Mouse (Mus musculus) heart, postnatal 10 days (tissue): ENCODE results near the gene Exoc3l. TPM values are rescaled to one million over a fixed set of nuclear protein-coding genes. Genes with fewer than 3 reads are reported as not detected.
"Not testable (repeated sequence)": the region's sequence is repeated elsewhere in the genome, so short reads cannot be mapped to it uniquely, and the experiment has no call there.

Source experiments
- DNase-seq, 2 experiments: peaks; one replicate each; pipeline ENCODE4 v3.0.0; 2021
- intact Hi-C: fragments of 180-260 bp; cut with DNase I; formaldehyde crosslinking; loops from one replicate; pipeline ENCODE4 v1.15.1; 2025
- total RNA-seq, 2 experiments: library from RNA; stranded (reverse); gene quantifications; 2 replicates each; pipeline ENCODE4 v1.2.3; 2021

Gene Exoc3l
- total RNA-seq, 2 experiments from 2014 or later, result 11.6 to 13.6 TPM

GRCm38 (mm10) chr8:105294776-105295175 lies 1.1 kb downstream of the Exoc3l start:
- no peak for DNase-seq
- intact Hi-C loops, result no loop called here

- intact Hi-C loops, result no loop called here
- DNase-seq, result no peak
Observed at GRCm38 (mm10) chr8:105293405-105293804, 2.5 kb downstream of the Exoc3l start.

GRCm38 (mm10) chr8:105292471-105292870 lies 3.4 kb downstream of the Exoc3l start:
- no peak for DNase-seq
- intact Hi-C loops, result no loop called here

- intact Hi-C loops, result loop anchor here (2.0 kb wide), 1 partner anchor 171 kb away; no protein-coding TSS in a partner anchor
- not testable (repeated sequence) for DNase-seq
Observed at GRCm38 (mm10) chr8:105291802-105292201, 4.1 kb downstream of the Exoc3l start.

GRCm38 (mm10) chr8:105291364-105291763 lies 4.5 kb downstream of the Exoc3l start:
- DNase-seq, result not testable (repeated sequence)
- intact Hi-C loops, result loop anchor here (2.0 kb wide), 1 partner anchor 171 kb away; no protein-coding TSS in a partner anchor

GRCm38 (mm10) chr8:105290554-105291314 lies 5.2 kb downstream of the Exoc3l start:
- intact Hi-C loops, result loop anchor here (2.0 kb wide), 1 partner anchor 170 kb away; no protein-coding TSS in a partner anchor
- DNase-seq, result peak; percentile 92 to 98

- intact Hi-C loops, result loop anchor here (2.0 to 5.0 kb wide), 3 partner anchors 21 to 633 kb away; partner anchors contain the start of gene Hsf4
- DNase-seq, result peak in 1 of 2 experiments; percentile 62
Observed at GRCm38 (mm10) chr8:105289805-105290460, 6.0 kb downstream of the Exoc3l start, which contains the start of gene 4931428F04Rik. Gene 4931428F04Rik (minus strand): TSS chr8:105289864.

- intact Hi-C loops, result loop anchor here (2.0 to 5.0 kb wide), 2 partner anchors 20 to 632 kb away; partner anchors contain the start of gene Hsf4
- peak; percentile 93 to 96 for DNase-seq
Observed at GRCm38 (mm10) chr8:105288958-105289732, 6.8 kb downstream of the Exoc3l start.

GRCm38 (mm10) chr8:105288231-105288630 lies 7.7 kb downstream of the Exoc3l start:
- intact Hi-C loops, result loop anchor here (2.0 to 5.0 kb wide), 2 partner anchors 19 to 631 kb away; partner anchors contain the start of gene Hsf4

GRCm38 (mm10) chr8:105286907-105287306 lies 9.0 kb downstream of the Exoc3l start:
- intact Hi-C loops, result loop anchor here (5.0 kb wide), 1 partner anchor 630 kb away; no protein-coding TSS in a partner anchor
- no peak for DNase-seq

More at GRCm38 (mm10) chr8:105288231-105288630, 7.7 kb downstream of the Exoc3l start:
- DNase-seq, result no peak

GRCm38 (mm10) chr8:105285514-105285913 lies 10.4 kb downstream of the Exoc3l start:
- intact Hi-C loops, result loop anchor here (5.0 kb wide), 1 partner anchor 628 kb away; no protein-coding TSS in a partner anchor
- no peak for DNase-seq

- intact Hi-C loops, result loop anchor here (1.0 kb wide), 1 partner anchor 29 kb away; no protein-coding TSS in a partner anchor
- peak in 1 of 2 experiments; percentile 57 for DNase-seq
Observed at GRCm38 (mm10) chr8:105283074-105283473, 12.8 kb downstream of the Exoc3l start.

GRCm38 (mm10) chr8:105282239-105282638 lies 13.7 kb downstream of the Exoc3l start:
- intact Hi-C loops, result no loop called here
- no peak for DNase-seq

- no peak for DNase-seq
- intact Hi-C loops, result no loop called here
Observed at GRCm38 (mm10) chr8:105281821-105282220, 14.1 kb downstream of the Exoc3l start.

GRCm38 (mm10) chr8:105280567-105280966 lies 15.3 kb downstream of the Exoc3l start:
- intact Hi-C loops, result no loop called here
- DNase-seq, result no peak

- peak; percentile 86 to 93 for DNase-seq
- intact Hi-C loops, result no loop called here
Observed at GRCm38 (mm10) chr8:105278911-105279334, 17.0 kb downstream of the Exoc3l start.

GRCm38 (mm10) chr8:105276292-105277120 lies 19.4 kb downstream of the Exoc3l start:
- peak; percentile 70 to 76 for DNase-seq
- intact Hi-C loops, result no loop called here

- no peak for DNase-seq
- intact Hi-C loops, result no loop called here
Observed at GRCm38 (mm10) chr8:105275840-105276239, 20.1 kb downstream of the Exoc3l start, which contains the start of gene Nol3. Gene Nol3 (plus strand): TSS chr8:105276140.

- peak in 1 of 2 experiments; percentile 13 for DNase-seq
- intact Hi-C loops, result no loop called here
Observed at GRCm38 (mm10) chr8:105275387-105275786, 20.5 kb downstream of the Exoc3l start.
